Mouse (Mus musculus) neural tube, embryonic 14.5 days (tissue): ENCODE results near the gene Herc1. TPM values are rescaled to one million over a fixed set of nuclear protein-coding genes. Genes with fewer than 3 reads are reported as not detected.

ENCODE experiments used
- ATAC-seq: fragments of 200-750 bp; cut with Nextera tagmentation; 2 replicates; pipeline ENCODE4 v1.8.0; 2017; ENCODE audit warnings: low read depth, mild to moderate bottlenecking, moderate TSS enrichment, moderate library complexity
- H3K27ac ChIP-seq: fragments of 300-500 bp; sonication (generic); 2 replicates; pipeline ENCODE4 v1.5.1; 2014; ENCODE audit warnings: low read depth, mild to moderate bottlenecking, control low read depth, low read length, moderate library complexity, mixed read lengths
- H3K27me3 ChIP-seq: fragments of 300-500 bp; sonication (generic); 2 replicates; pipeline ENCODE4 v1.6.1; 2014; ENCODE audit warnings: low read length; ENCODE audit not compliant: control insufficient read depth, insufficient read depth
- H3K36me3 ChIP-seq: fragments of 300-500 bp; sonication (generic); 2 replicates; pipeline ENCODE4 v1.6.1; 2014; ENCODE audit warnings: low read length, mixed read lengths; ENCODE audit not compliant: control insufficient read depth, insufficient read depth
- H3K4me1 ChIP-seq: fragments of 300-500 bp; sonication (generic); 2 replicates; pipeline ENCODE4 v1.6.1; 2014; ENCODE audit warnings: low read length; ENCODE audit not compliant: control insufficient read depth, insufficient read depth
- H3K4me2 ChIP-seq: fragments of 300-500 bp; sonication (generic); 2 replicates; pipeline ENCODE4 v1.6.1; 2014; ENCODE audit warnings: mild to moderate bottlenecking, low read depth, low read length, control low read depth
- H3K4me3 ChIP-seq: fragments of 300-500 bp; sonication (generic); 2 replicates; pipeline ENCODE4 v1.5.1; 2014; ENCODE audit warnings: low read depth, low read length, control low read depth, mixed read lengths
- H3K9ac ChIP-seq: fragments of 300-500 bp; sonication (generic); replicated peaks from 2 replicates; pipeline ENCODE4 v1.6.1; 2014; ENCODE audit warnings: low read depth, mild to moderate bottlenecking, control low read depth, low read length, mixed read lengths
- H3K9me3 ChIP-seq: fragments of 300-500 bp; sonication (generic); 2 replicates; pipeline ENCODE4 v1.6.1; 2016; ENCODE audit warnings: low read length; ENCODE audit not compliant: control insufficient read depth
- WGBS: fragments of 180-500 bp; shearing (Covaris S2); extraction: QIAGEN DNeasy Blood & Tissue Kit; methylation state at CpG from one replicate; pipeline ENCODE4 v1.1.7; 2014; 5-methylcytosine and 5-hydroxymethylcytosine counted together
- polyA plus RNA-seq: library from polyadenylated mRNA; unstranded; fragments of >200 nt; fragmentation: Nextera tagmentation; extraction: Ambion mirVana; gene quantifications from 2 replicates; pipeline ENCODE4 v1.2.1, GENCODE M21; 2014

The Herc1 gene
- polyA plus RNA-seq, 1 experiment from 2014 or later, result 66.7 TPM

GRCm38 (mm10) chr9:66322010-66322931 is 28.0 kb upstream of the Herc1 start:
- H3K9me3 ChIP-seq, result no peaks in the 10 kb centered on the region
- H3K4me2 ChIP-seq, result no peak overlapping the region
- 80% methylated on average over 7 of the region's 7 CpGs for WGBS
- no peak for ATAC-seq
- H3K4me3 ChIP-seq, result no peak overlapping the region
- no peaks in the 10 kb centered on the region for H3K36me3 ChIP-seq
- no peaks in the 10 kb centered on the region for H3K27me3 ChIP-seq
- no peak overlapping the region for H3K9ac ChIP-seq
- no peak overlapping the region for H3K27ac ChIP-seq
- H3K4me1 ChIP-seq, result no peaks in the 10 kb centered on the region

GRCm38 (mm10) chr9:66326879-66327278 is 23.4 kb upstream of the Herc1 start:
- H3K4me2 ChIP-seq, result no peak overlapping the region
- no peak overlapping the region for H3K9ac ChIP-seq
- WGBS, result 79% methylated on average over 2 of the region's 2 CpGs
- no peak overlapping the region for H3K4me3 ChIP-seq
- H3K4me1 ChIP-seq, result no peaks in the 10 kb centered on the region
- H3K36me3 ChIP-seq, result no peaks in the 10 kb centered on the region
- no peak for ATAC-seq
- no peak overlapping the region for H3K27ac ChIP-seq
- H3K9me3 ChIP-seq, result no peaks in the 10 kb centered on the region
- no peaks in the 10 kb centered on the region for H3K27me3 ChIP-seq

GRCm38 (mm10) chr9:66329474-66329873 is 20.8 kb upstream of the Herc1 start:
- H3K4me3 ChIP-seq, result no peak overlapping the region
- H3K27ac ChIP-seq, result no peak overlapping the region
- no peaks in the 10 kb centered on the region for H3K9me3 ChIP-seq
- no peaks in the 10 kb centered on the region for H3K27me3 ChIP-seq
- no peaks in the 10 kb centered on the region for H3K36me3 ChIP-seq
- no peak overlapping the region for H3K9ac ChIP-seq
- WGBS, result 59% methylated on average over 6 of the region's 6 CpGs
- H3K4me1 ChIP-seq, result no peaks in the 10 kb centered on the region
- ATAC-seq, result no peak
- H3K4me2 ChIP-seq, result no peak overlapping the region

- Histone ChIP-seq H3K27me3 (no peaks in the 10 kb centered on the region), H3K9ac (no peak overlapping the region), H3K4me3 (no peak overlapping the region), H3K9me3 (no peaks in the 10 kb centered on the region), H3K4me2 (no peak overlapping the region), H3K4me1 (no peaks in the 10 kb centered on the region), H3K36me3 (no peaks in the 10 kb centered on the region), H3K27ac (no peak overlapping the region)
- no peak for ATAC-seq
- 85% methylated on average over 3 of the region's 3 CpGs for WGBS
These were observed 19.8 kb upstream of the Herc1 start for GRCm38 (mm10) chr9:66330437-66330836.

GRCm38 (mm10) chr9:66331548-66331947 is 18.7 kb upstream of the Herc1 start:
- Histone ChIP-seq H3K4me2 (no peak overlapping the region), H3K36me3 (no peaks in the 10 kb centered on the region), H3K9ac (no peak overlapping the region), H3K4me3 (no peak overlapping the region), H3K4me1 (no peaks in the 10 kb centered on the region), H3K9me3 (no peaks in the 10 kb centered on the region), H3K27me3 (no peaks in the 10 kb centered on the region), H3K27ac (no peak overlapping the region)
- 88% methylated on average over 2 of the region's 2 CpGs for WGBS
- no peak for ATAC-seq

GRCm38 (mm10) chr9:66332393-66332792 is 17.9 kb upstream of the Herc1 start:
- Histone ChIP-seq H3K4me2 (no peak overlapping the region), H3K36me3 (no peaks in the 10 kb centered on the region), H3K27me3 (no peaks in the 10 kb centered on the region), H3K4me1 (no peaks in the 10 kb centered on the region), H3K4me3 (no peak overlapping the region), H3K27ac (no peak overlapping the region), H3K9ac (no peak overlapping the region), H3K9me3 (no peaks in the 10 kb centered on the region)
- no peak for ATAC-seq
- WGBS, result 86% methylated on average over 2 of the region's 2 CpGs

GRCm38 (mm10) chr9:66337280-66337679 is 13.0 kb upstream of the Herc1 start:
- no peak for ATAC-seq
- Histone ChIP-seq H3K9me3 (no peaks in the 10 kb centered on the region), H3K27me3 (no peaks in the 10 kb centered on the region)

GRCm38 (mm10) chr9:66338005-66338782 is 12.1 kb upstream of the Herc1 start:
- Histone ChIP-seq H3K4me3 (no peak overlapping the region), H3K4me1 (no peaks in the 10 kb centered on the region), H3K4me2 (no peak overlapping the region), H3K9ac (no peak overlapping the region), H3K9me3 (no peaks in the 10 kb centered on the region), H3K36me3 (no peaks in the 10 kb centered on the region), H3K27ac (no peak overlapping the region), H3K27me3 (no peaks in the 10 kb centered on the region)
- ATAC-seq, result no peak
- WGBS, result 55% methylated on average over 3 of the region's 3 CpGs

More at GRCm38 (mm10) chr9:66337280-66337679, 13.0 kb upstream of the Herc1 start:
- Histone ChIP-seq H3K27ac (no peak overlapping the region), H3K4me1 (no peaks in the 10 kb centered on the region), H3K9ac (no peak overlapping the region), H3K4me3 (no peak overlapping the region), H3K4me2 (no peak overlapping the region), H3K36me3 (no peaks in the 10 kb centered on the region)

- H3K36me3 ChIP-seq, result no peaks in the 10 kb centered on the region
- no peak overlapping the region for H3K4me2 ChIP-seq
- WGBS, result 57% methylated on average over 1 of the region's 1 CpGs
- no peaks in the 10 kb centered on the region for H3K4me1 ChIP-seq
- H3K27me3 ChIP-seq, result no peaks in the 10 kb centered on the region
- no peak overlapping the region for H3K27ac ChIP-seq
- H3K9ac ChIP-seq, result no peak overlapping the region
- H3K4me3 ChIP-seq, result no peak overlapping the region
- no peaks in the 10 kb centered on the region for H3K9me3 ChIP-seq
- ATAC-seq, result no peak
These were observed 10.5 kb upstream of the Herc1 start for GRCm38 (mm10) chr9:66339714-66340113.
